Mouse (Mus musculus) stomach, embryonic 16.5 days (tissue): ENCODE results near the gene Zfp3. TPM values are rescaled to one million over a fixed set of nuclear protein-coding genes. Genes with fewer than 3 reads are reported as not detected.
A peak's percentile ranks its signal among the peaks of the same experiment; 100 is the strongest.

Experiments used
- ATAC-seq: fragments of 200-750 bp; cut with Nextera tagmentation; 2 replicates; pipeline ENCODE4 v1.8.0; 2017; ENCODE audit warnings: moderate number of reproducible peaks, moderate TSS enrichment; ENCODE audit not compliant: insufficient read depth, low FRiP score
- H3K27ac ChIP-seq: fragments of 300-500 bp; sonication (generic); 2 replicates; pipeline ENCODE4 v1.5.1; 2014; ENCODE audit warnings: low read length
- H3K27me3 ChIP-seq: fragments of 300-500 bp; sonication (generic); 2 replicates; pipeline ENCODE4 v1.6.1; 2014; ENCODE audit warnings: low read length, control low read depth, mixed read lengths; ENCODE audit not compliant: control insufficient read depth, insufficient read depth
- H3K36me3 ChIP-seq: fragments of 300-500 bp; sonication (generic); 2 replicates; pipeline ENCODE4 v1.6.1; 2014; ENCODE audit warnings: low read length; ENCODE audit not compliant: control insufficient read depth, insufficient read depth
- H3K4me1 ChIP-seq: fragments of 300-500 bp; sonication (generic); 2 replicates; pipeline ENCODE4 v1.6.1; 2014; ENCODE audit warnings: low read length, control low read depth, mixed read lengths; ENCODE audit not compliant: control insufficient read depth, insufficient read depth
- H3K4me2 ChIP-seq: fragments of 300-500 bp; sonication (generic); 2 replicates; pipeline ENCODE4 v1.6.1; 2014; ENCODE audit warnings: low read depth, low read length, mixed read lengths
- H3K4me3 ChIP-seq: fragments of 300-500 bp; sonication (generic); replicated peaks from 2 replicates; pipeline ENCODE4 v1.5.1; 2014; ENCODE audit warnings: mild to moderate bottlenecking, low read length
- H3K9ac ChIP-seq: fragments of 300-500 bp; sonication (generic); 2 replicates; pipeline ENCODE4 v1.6.1; 2014; ENCODE audit warnings: low read length
- H3K9me3 ChIP-seq: fragments of 300-500 bp; sonication (generic); replicated peaks from 2 replicates; pipeline ENCODE4 v1.6.1; 2016; ENCODE audit warnings: low read length, control low read depth; ENCODE audit not compliant: control insufficient read depth
- WGBS: fragments of 180-500 bp; shearing (Covaris S2); extraction: QIAGEN DNeasy Blood & Tissue Kit; methylation state at CpG from one replicate; pipeline ENCODE4 v1.1.7; 2014; 5-methylcytosine and 5-hydroxymethylcytosine counted together
- polyA plus RNA-seq: library from polyadenylated mRNA; unstranded; fragments of >200 nt; fragmentation: Nextera tagmentation; extraction: Ambion mirVana; gene quantifications from 2 replicates; pipeline ENCODE4 v1.2.1, GENCODE M21; 2015

Zfp3 gene
- polyA plus RNA-seq, 1 experiment from 2014 or later, result 5.9 TPM

- 38% methylated on average over 1 of the region's 1 CpGs for WGBS
- no peaks in the 10 kb centered on the region for H3K27me3 ChIP-seq
- no peak overlapping the region for H3K9ac ChIP-seq
- no peak overlapping the region for H3K4me3 ChIP-seq
- H3K27ac ChIP-seq, result no peak overlapping the region
- no peak for ATAC-seq
- no peak overlapping the region for H3K4me2 ChIP-seq
- no peaks in the 10 kb centered on the region for H3K36me3 ChIP-seq
- H3K9me3 ChIP-seq, result no peaks in the 10 kb centered on the region
- H3K4me1 ChIP-seq, result no peaks in the 10 kb centered on the region
Observed at GRCm38 (mm10) chr11:70809011-70809410, 45.0 kb downstream of the Zfp3 start.

GRCm38 (mm10) chr11:70811041-70811440, 47.0 kb downstream of the Zfp3 start:
- H3K4me2 ChIP-seq, result no peak overlapping the region
- no peaks in the 10 kb centered on the region for H3K9me3 ChIP-seq
- WGBS, result 82% methylated on average over 5 of the region's 5 CpGs
- H3K27ac ChIP-seq, result no peak overlapping the region
- no peak overlapping the region for H3K4me3 ChIP-seq
- no peak overlapping the region for H3K9ac ChIP-seq
- H3K4me1 ChIP-seq, result no peaks in the 10 kb centered on the region
- no peaks in the 10 kb centered on the region for H3K36me3 ChIP-seq
- no peaks in the 10 kb centered on the region for H3K27me3 ChIP-seq
- no peak for ATAC-seq

GRCm38 (mm10) chr11:70811471-70812240, 47.6 kb downstream of the Zfp3 start:
- Histone ChIP-seq H3K9me3 (no peaks in the 10 kb centered on the region), H3K4me2 (no peak overlapping the region), H3K4me1 (no peaks in the 10 kb centered on the region), H3K9ac (no peak overlapping the region), H3K27ac (no peak overlapping the region), H3K27me3 (no peaks in the 10 kb centered on the region), H3K4me3 (no peak overlapping the region), H3K36me3 (no peaks in the 10 kb centered on the region)
- no peak for ATAC-seq
- WGBS, result 62% methylated on average over 13 of the region's 13 CpGs

- Histone ChIP-seq H3K27ac (no peak within 1 kb of the TSS), H3K4me2 (no peak within 1 kb of the TSS), H3K9ac (no peak within 1 kb of the TSS), H3K9me3 (no peaks in the 10 kb centered on the region), H3K36me3 (no peaks in the 10 kb centered on the region), H3K4me3 (no peak within 1 kb of the TSS), H3K27me3 (no peaks in the 10 kb centered on the region), H3K4me1 (no peaks in the 10 kb centered on the region)
- no peak for ATAC-seq
- 71% methylated on average over 7 of the region's 7 CpGs for WGBS
Observed at GRCm38 (mm10) chr11:70812365-70812764, 48.4 kb downstream of the Zfp3 start, which contains the start of gene Scimp. TSS of gene Scimp (minus strand) at chr11:70812586.

- no peak overlapping the region for H3K4me2 ChIP-seq
- H3K36me3 ChIP-seq, result no peaks in the 10 kb centered on the region
- no peak overlapping the region for H3K27ac ChIP-seq
- no peak for ATAC-seq
- WGBS, result 77% methylated on average over 8 of the region's 8 CpGs
- no peak overlapping the region for H3K9ac ChIP-seq
- H3K9me3 ChIP-seq, result no peaks in the 10 kb centered on the region
- no peak overlapping the region for H3K4me3 ChIP-seq
- H3K27me3 ChIP-seq, result no peaks in the 10 kb centered on the region
- H3K4me1 ChIP-seq, result no peaks in the 10 kb centered on the region
Observed at GRCm38 (mm10) chr11:70815071-70815470, 51.1 kb downstream of the Zfp3 start.

- no peaks in the 10 kb centered on the region for H3K36me3 ChIP-seq
- H3K27me3 ChIP-seq, result no peaks in the 10 kb centered on the region
- H3K9ac ChIP-seq, result no peak overlapping the region
- no peak for ATAC-seq
- no peak overlapping the region for H3K4me2 ChIP-seq
- H3K4me1 ChIP-seq, result no peaks in the 10 kb centered on the region
- 26% methylated on average over 6 of the region's 6 CpGs for WGBS
- no peak overlapping the region for H3K4me3 ChIP-seq
- no peak overlapping the region for H3K27ac ChIP-seq
- no peaks in the 10 kb centered on the region for H3K9me3 ChIP-seq
Observed at GRCm38 (mm10) chr11:70815498-70816078, 51.6 kb downstream of the Zfp3 start.

GRCm38 (mm10) chr11:70816770-70817169, 52.8 kb downstream of the Zfp3 start:
- Histone ChIP-seq H3K9ac (no peak overlapping the region), H3K4me3 (no peak overlapping the region), H3K4me1 (no peaks in the 10 kb centered on the region), H3K4me2 (no peak overlapping the region), H3K27ac (no peak overlapping the region), H3K36me3 (no peaks in the 10 kb centered on the region), H3K27me3 (no peaks in the 10 kb centered on the region), H3K9me3 (no peaks in the 10 kb centered on the region)
- no peak for ATAC-seq
- WGBS, result 71% methylated on average over 4 of the region's 4 CpGs

GRCm38 (mm10) chr11:70820120-70820519, 56.1 kb downstream of the Zfp3 start:
- H3K9ac ChIP-seq, result no peak overlapping the region
- 78% methylated on average over 8 of the region's 8 CpGs for WGBS
- no peak overlapping the region for H3K27ac ChIP-seq
- H3K4me1 ChIP-seq, result no peaks in the 10 kb centered on the region
- no peaks in the 10 kb centered on the region for H3K36me3 ChIP-seq
- H3K9me3 ChIP-seq, result no peaks in the 10 kb centered on the region
- ATAC-seq, result no peak
- H3K4me2 ChIP-seq, result no peak overlapping the region
- no peak overlapping the region for H3K4me3 ChIP-seq
- no peaks in the 10 kb centered on the region for H3K27me3 ChIP-seq

GRCm38 (mm10) chr11:70821728-70822591, 58.0 kb downstream of the Zfp3 start:
- ATAC-seq, result peak; percentile 50; the same call in 1 of the 2 replicates
- WGBS, result 36% methylated on average over 17 of the region's 17 CpGs
- Histone ChIP-seq H3K4me1 (no peaks in the 10 kb centered on the region), H3K4me3 (no peak overlapping the region), H3K9me3 (no peaks in the 10 kb centered on the region), H3K27ac (no peak overlapping the region), H3K27me3 (no peaks in the 10 kb centered on the region), H3K4me2 (no peak overlapping the region), H3K9ac (no peak overlapping the region), H3K36me3 (no peaks in the 10 kb centered on the region)
